Mouse (Mus musculus): ENCODE measurements around the gene Golga1. TPM values are rescaled to one million over a fixed set of nuclear protein-coding genes. Genes with fewer than 3 reads are reported as not detected.
A peak's percentile ranks its signal among the peaks of the same experiment; 100 is the strongest.

Gene Golga1
- polyA plus RNA-seq, 1 experiment from 2014 or later: 27.1 TPM

GRCm38 (mm10) chr2:39064687-39065399 is 498 bp downstream of the Golga1 start:
- peak overlapping the region; percentile 79 for H3K4me2 ChIP-seq (ENCODE audit: low read length)
- H3K9me3 ChIP-seq (ENCODE audit: control insufficient read depth, low read length): no peaks in the 10 kb centered on the region
- 5% methylated on average over 22 of the region's 25 CpGs for WGBS
- H3K9ac ChIP-seq (ENCODE audit: low read depth, low read length): peak overlapping the region; percentile 89
- peak; percentile 92 for ATAC-seq
- peaks cover 6% of the 10 kb centered on the region for H3K36me3 ChIP-seq (ENCODE audit: control insufficient read depth, insufficient read depth, low read length)
- H3K27me3 ChIP-seq (replicated peaks; ENCODE audit: control insufficient read depth, insufficient read depth, low read length): no peaks in the 10 kb centered on the region
- peaks cover 7% of the 10 kb centered on the region for H3K4me1 ChIP-seq (ENCODE audit: control insufficient read depth, insufficient read depth, low read depth, low read length)
- peak overlapping the region; percentile 80 for H3K27ac ChIP-seq (ENCODE audit: low read depth, low read length)
- H3K4me3 ChIP-seq (ENCODE audit: low read length): peak overlapping the region; percentile 83

- Histone ChIP-seq H3K27me3 (replicated peaks; ENCODE audit: control insufficient read depth, insufficient read depth, low read length) (no peaks in the 10 kb centered on the region), H3K4me3 (ENCODE audit: low read length) (no peak overlapping the region), H3K27ac (ENCODE audit: low read depth, low read length) (no peak overlapping the region), H3K9me3 (ENCODE audit: control insufficient read depth, low read length) (no peaks in the 10 kb centered on the region), H3K4me2 (ENCODE audit: low read length) (no peak overlapping the region), H3K4me1 (ENCODE audit: control insufficient read depth, insufficient read depth, low read depth, low read length) (no peaks in the 10 kb centered on the region), H3K9ac (ENCODE audit: low read depth, low read length) (no peak overlapping the region), H3K36me3 (ENCODE audit: control insufficient read depth, insufficient read depth, low read length) (peaks cover 25% of the 10 kb centered on the region)
- WGBS: 97% methylated on average over 1 of the region's 1 CpGs
- ATAC-seq: no peak
Measured at GRCm38 (mm10) chr2:39048515-39048914, 16.8 kb downstream of the Golga1 start.

GRCm38 (mm10) chr2:39040215-39040614 is 25.1 kb downstream of the Golga1 start:
- WGBS: 100% methylated on average over 1 of the region's 1 CpGs
- Histone ChIP-seq H3K9me3 (ENCODE audit: control insufficient read depth, low read length) (no peaks in the 10 kb centered on the region), H3K4me2 (ENCODE audit: low read length) (no peak overlapping the region), H3K36me3 (ENCODE audit: control insufficient read depth, insufficient read depth, low read length) (peaks cover 37% of the 10 kb centered on the region), H3K4me3 (ENCODE audit: low read length) (no peak overlapping the region), H3K27ac (ENCODE audit: low read depth, low read length) (no peak overlapping the region), H3K4me1 (ENCODE audit: control insufficient read depth, insufficient read depth, low read depth, low read length) (no peaks in the 10 kb centered on the region), H3K9ac (ENCODE audit: low read depth, low read length) (no peak overlapping the region), H3K27me3 (replicated peaks; ENCODE audit: control insufficient read depth, insufficient read depth, low read length) (no peaks in the 10 kb centered on the region)
- ATAC-seq: no peak

GRCm38 (mm10) chr2:39031611-39032010 is 33.7 kb downstream of the Golga1 start:
- Histone ChIP-seq H3K4me3 (ENCODE audit: low read length) (no peak overlapping the region), H3K4me2 (ENCODE audit: low read length) (no peak overlapping the region), H3K4me1 (ENCODE audit: control insufficient read depth, insufficient read depth, low read depth, low read length) (no peaks in the 10 kb centered on the region), H3K9ac (ENCODE audit: low read depth, low read length) (no peak overlapping the region), H3K27ac (ENCODE audit: low read depth, low read length) (no peak overlapping the region), H3K9me3 (ENCODE audit: control insufficient read depth, low read length) (no peaks in the 10 kb centered on the region), H3K27me3 (replicated peaks; ENCODE audit: control insufficient read depth, insufficient read depth, low read length) (no peaks in the 10 kb centered on the region), H3K36me3 (ENCODE audit: control insufficient read depth, insufficient read depth, low read length) (peaks cover 40% of the 10 kb centered on the region)
- 93% methylated on average over 1 of the region's 1 CpGs for WGBS
- ATAC-seq: no peak

GRCm38 (mm10) chr2:39020004-39020403 is 45.3 kb downstream of the Golga1 start:
- H3K4me3 ChIP-seq (ENCODE audit: low read length): no peak overlapping the region
- no peak overlapping the region for H3K4me2 ChIP-seq (ENCODE audit: low read length)
- peaks cover 59% of the 10 kb centered on the region for H3K36me3 ChIP-seq (ENCODE audit: control insufficient read depth, insufficient read depth, low read length)
- H3K4me1 ChIP-seq (ENCODE audit: control insufficient read depth, insufficient read depth, low read depth, low read length): no peaks in the 10 kb centered on the region
- no peak overlapping the region for H3K9ac ChIP-seq (ENCODE audit: low read depth, low read length)
- H3K27ac ChIP-seq (ENCODE audit: low read depth, low read length): no peak overlapping the region
- ATAC-seq: no peak
- no peaks in the 10 kb centered on the region for H3K27me3 ChIP-seq (replicated peaks; ENCODE audit: control insufficient read depth, insufficient read depth, low read length)
- WGBS: 89% methylated on average over 1 of the region's 1 CpGs
- no peaks in the 10 kb centered on the region for H3K9me3 ChIP-seq (ENCODE audit: control insufficient read depth, low read length)

- Histone ChIP-seq H3K4me2 (ENCODE audit: low read length) (no peak overlapping the region), H3K27me3 (replicated peaks; ENCODE audit: control insufficient read depth, insufficient read depth, low read length) (no peaks in the 10 kb centered on the region), H3K9ac (ENCODE audit: low read depth, low read length) (no peak overlapping the region), H3K36me3 (ENCODE audit: control insufficient read depth, insufficient read depth, low read length) (peaks cover 50% of the 10 kb centered on the region), H3K4me3 (ENCODE audit: low read length) (no peak overlapping the region), H3K9me3 (ENCODE audit: control insufficient read depth, low read length) (no peaks in the 10 kb centered on the region), H3K27ac (ENCODE audit: low read depth, low read length) (no peak overlapping the region), H3K4me1 (ENCODE audit: control insufficient read depth, insufficient read depth, low read depth, low read length) (peaks cover 2% of the 10 kb centered on the region; the same call in 1 of the 2 replicates)
- no peak for ATAC-seq
- WGBS: 79% methylated on average over 3 of the region's 3 CpGs
Measured at GRCm38 (mm10) chr2:39016581-39016980, 48.8 kb downstream of the Golga1 start.

GRCm38 (mm10) chr2:39012768-39013279 is 52.5 kb downstream of the Golga1 start:
- Histone ChIP-seq H3K27me3 (replicated peaks; ENCODE audit: control insufficient read depth, insufficient read depth, low read length) (no peaks in the 10 kb centered on the region), H3K27ac (ENCODE audit: low read depth, low read length) (no peak overlapping the region), H3K36me3 (ENCODE audit: control insufficient read depth, insufficient read depth, low read length) (peaks cover 29% of the 10 kb centered on the region), H3K9ac (ENCODE audit: low read depth, low read length) (no peak overlapping the region), H3K4me2 (ENCODE audit: low read length) (no peak overlapping the region), H3K4me3 (ENCODE audit: low read length) (no peak overlapping the region), H3K4me1 (ENCODE audit: control insufficient read depth, insufficient read depth, low read depth, low read length) (peaks cover 20% of the 10 kb centered on the region), H3K9me3 (ENCODE audit: control insufficient read depth, low read length) (no peaks in the 10 kb centered on the region)
- no peak for ATAC-seq
- 85% methylated on average over 7 of the region's 7 CpGs for WGBS

- Histone ChIP-seq H3K4me2 (ENCODE audit: low read length) (no peak overlapping the region), H3K9ac (ENCODE audit: low read depth, low read length) (no peak overlapping the region), H3K36me3 (ENCODE audit: control insufficient read depth, insufficient read depth, low read length) (peaks cover 29% of the 10 kb centered on the region), H3K27me3 (replicated peaks; ENCODE audit: control insufficient read depth, insufficient read depth, low read length) (no peaks in the 10 kb centered on the region), H3K27ac (ENCODE audit: low read depth, low read length) (no peak overlapping the region), H3K9me3 (ENCODE audit: control insufficient read depth, low read length) (no peaks in the 10 kb centered on the region), H3K4me1 (ENCODE audit: control insufficient read depth, insufficient read depth, low read depth, low read length) (peaks cover 24% of the 10 kb centered on the region), H3K4me3 (ENCODE audit: low read length) (no peak overlapping the region)
- 93% methylated on average over 3 of the region's 3 CpGs for WGBS
- ATAC-seq: no peak
Measured at GRCm38 (mm10) chr2:39011971-39012370, 53.4 kb downstream of the Golga1 start.

- H3K4me1 ChIP-seq (ENCODE audit: control insufficient read depth, insufficient read depth, low read depth, low read length): peaks cover 25% of the 10 kb centered on the region
- H3K4me2 ChIP-seq (ENCODE audit: low read length): no peak overlapping the region
- H3K9me3 ChIP-seq (ENCODE audit: control insufficient read depth, low read length): no peaks in the 10 kb centered on the region
- no peaks in the 10 kb centered on the region for H3K27me3 ChIP-seq (replicated peaks; ENCODE audit: control insufficient read depth, insufficient read depth, low read length)
- peaks cover 24% of the 10 kb centered on the region for H3K36me3 ChIP-seq (ENCODE audit: control insufficient read depth, insufficient read depth, low read length)
- H3K9ac ChIP-seq (ENCODE audit: low read depth, low read length): no peak overlapping the region
- no peak overlapping the region for H3K4me3 ChIP-seq (ENCODE audit: low read length)
- H3K27ac ChIP-seq (ENCODE audit: low read depth, low read length): no peak overlapping the region
- no peak for ATAC-seq
Measured at GRCm38 (mm10) chr2:39011264-39011663, 54.1 kb downstream of the Golga1 start.
